Mouse (Mus musculus) ZHBTc4 (cell line): ENCODE data around the gene P3h4.
A peak's percentile ranks its signal among the peaks of the same experiment; 100 is the strongest.
"Not testable (repeated sequence)": the region's sequence is repeated elsewhere in the genome, so short reads cannot be mapped to it uniquely, and the experiment has no call there.

Experiments
- DNase-seq: peaks from one replicate; pipeline ENCODE4 v3.0.0-alpha.2; 2011; ENCODE audit warnings: low read depth, low spot score

P3h4 gene

DNA sequence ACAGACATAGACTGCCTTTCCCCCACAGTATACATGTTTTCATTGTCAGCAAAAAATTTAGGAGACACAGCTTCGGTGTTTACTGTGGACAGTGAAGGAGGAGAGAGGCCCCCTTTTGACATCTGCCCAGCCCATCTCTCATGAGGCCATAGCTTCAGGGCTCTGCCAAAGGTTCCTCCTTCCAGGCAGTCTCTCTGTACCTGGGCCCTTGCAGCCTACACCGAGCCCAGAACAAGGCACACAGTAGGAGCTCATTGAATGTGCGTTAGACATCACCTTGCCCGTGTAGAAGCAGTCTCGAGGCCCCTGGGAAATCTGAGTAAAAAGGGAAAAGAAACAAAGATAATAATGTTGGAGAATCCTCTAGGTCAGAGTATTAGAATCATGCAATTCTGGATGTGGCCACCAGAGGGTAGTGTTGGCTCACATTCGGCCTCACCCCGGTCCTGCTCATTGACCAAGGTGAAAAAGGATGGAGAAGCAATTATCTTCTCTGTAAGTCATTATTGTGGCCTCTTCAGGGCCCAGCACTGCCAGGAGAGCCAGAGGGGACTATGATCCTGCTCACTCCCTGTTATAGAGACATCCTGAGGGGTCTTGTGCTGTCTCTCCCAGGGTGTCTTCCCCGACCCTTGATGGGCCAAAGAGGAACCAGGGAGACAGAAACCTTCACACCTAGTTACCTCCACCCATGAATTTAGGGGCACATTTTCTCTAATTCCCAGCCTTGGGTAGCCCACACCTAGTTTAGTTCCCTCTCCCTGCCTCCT, 52.2 kb downstream of the P3h4 start:
- peak; percentile 79 for DNase-seq

DNA sequence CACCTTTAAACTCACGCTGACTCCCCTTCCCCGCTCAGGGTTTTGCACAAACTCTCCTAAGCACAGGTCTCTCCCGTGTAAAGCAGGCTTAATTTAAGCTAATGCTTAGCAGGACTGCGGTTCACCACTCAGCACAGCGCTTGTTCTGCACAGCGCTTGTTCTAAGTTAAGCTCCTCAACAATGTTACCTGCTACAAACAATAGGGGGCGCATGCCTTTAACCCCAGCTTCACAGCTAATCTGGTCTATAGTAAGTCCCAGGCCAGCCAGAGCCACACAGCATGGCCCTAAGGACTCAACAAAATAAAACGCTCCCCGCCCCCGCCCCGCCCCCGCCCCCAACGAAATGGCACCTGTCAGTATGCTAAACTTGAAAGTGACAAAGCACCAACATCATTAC, 53.6 kb downstream of the P3h4 start:
- DNase-seq = not testable (repeated sequence)

DNA sequence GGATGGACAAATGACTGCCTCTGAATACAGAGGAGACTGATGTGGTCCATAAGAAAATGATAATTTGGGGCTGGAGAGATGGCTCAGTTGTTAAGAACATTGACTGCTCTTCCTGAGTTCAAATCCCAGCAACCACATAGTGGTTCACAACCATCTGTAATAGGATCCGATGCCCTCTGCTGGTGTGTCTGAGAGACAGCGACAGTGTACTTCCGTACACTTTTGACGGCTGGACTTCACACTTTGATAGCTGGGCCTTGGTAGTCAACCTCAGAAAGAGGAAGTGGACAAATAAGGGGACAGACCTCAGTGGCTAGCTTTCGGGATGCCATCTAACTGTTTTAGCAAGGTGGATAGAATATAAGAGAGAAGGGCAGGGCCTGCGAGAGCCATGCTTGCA, 54.5 kb downstream of the P3h4 start:
- no peak for DNase-seq
